Mouse (Mus musculus) adrenal gland, postnatal 14 days (tissue): Measurements from ENCODE around the gene Ffar4. TPM values are rescaled to one million over a fixed set of nuclear protein-coding genes. Genes with fewer than 3 reads are reported as not detected.

ENCODE experiments used
- DNase-seq: peaks from one replicate; pipeline ENCODE4 v3.0.0; 2021; ENCODE audit warnings: mixed read lengths
- total RNA-seq: library from RNA; stranded (reverse); gene quantifications from 2 replicates; pipeline ENCODE4 v1.2.3, GENCODE M21; 2021

Ffar4 gene
- total RNA-seq, 1 experiment from 2014 or later: 24.9 TPM

- DNase-seq: no peak
Measured at GRCm38 (mm10) chr19:38096231-38096630, 640 bp upstream of the Ffar4 start.

- no peak for DNase-seq
Measured at GRCm38 (mm10) chr19:38107871-38108270, 11.0 kb downstream of the Ffar4 start.

GRCm38 (mm10) chr19:38109506-38110242, 12.8 kb downstream of the Ffar4 start:
- no peak for DNase-seq

- no peak for DNase-seq
Measured at GRCm38 (mm10) chr19:38111056-38111455, 14.2 kb downstream of the Ffar4 start.

GRCm38 (mm10) chr19:38112575-38112974, 15.7 kb downstream of the Ffar4 start:
- DNase-seq: no peak

GRCm38 (mm10) chr19:38114834-38115491, 18.1 kb downstream of the Ffar4 start:
- DNase-seq: no peak

- DNase-seq: no peak
Measured at GRCm38 (mm10) chr19:38120123-38120760, 23.4 kb downstream of the Ffar4 start.

GRCm38 (mm10) chr19:38123921-38124320, 27.1 kb downstream of the Ffar4 start:
- no peak for DNase-seq

- peak; percentile 50 for DNase-seq
Measured at GRCm38 (mm10) chr19:38124401-38125218, 27.7 kb downstream of the Ffar4 start.

GRCm38 (mm10) chr19:38125219-38125610, 28.3 kb downstream of the Ffar4 start, which contains the start of gene Rbp4:
Gene Rbp4 (minus strand): TSS chr19:38125281.
- DNase-seq: no peak

GRCm38 (mm10) chr19:38126656-38127055, 29.8 kb downstream of the Ffar4 start:
- DNase-seq: no peak

- DNase-seq: no peak
Measured at GRCm38 (mm10) chr19:38132481-38132880, 35.6 kb downstream of the Ffar4 start, which contains the start of gene Pde6c. Gene Pde6c (plus strand): TSS chr19:38132781.

GRCm38 (mm10) chr19:38133986-38134385, 37.1 kb downstream of the Ffar4 start:
- no peak for DNase-seq

- no peak for DNase-seq
Measured at GRCm38 (mm10) chr19:38134806-38135205, 37.9 kb downstream of the Ffar4 start.

- DNase-seq: no peak
Measured at GRCm38 (mm10) chr19:38143540-38144271, 46.8 kb downstream of the Ffar4 start.

- no peak for DNase-seq
Measured at GRCm38 (mm10) chr19:38156243-38156642, 59.4 kb downstream of the Ffar4 start.

GRCm38 (mm10) chr19:38161648-38162354, 64.9 kb downstream of the Ffar4 start:
- no peak for DNase-seq
